Mouse (Mus musculus) heart, embryonic 10.5 days (tissue): ENCODE measurements around the gene Cd63. TPM values are rescaled to one million over a fixed set of nuclear protein-coding genes. Genes with fewer than 3 reads are reported as not detected.
A peak's percentile ranks its signal among the peaks of the same experiment; 100 is the strongest.

Experiments used
- DNase-seq: peaks from one replicate; pipeline ENCODE4 v3.0.0-alpha.2; 2017; ENCODE audit warnings: low spot score
- H3K27ac ChIP-seq: fragments of 300-500 bp; sonication (generic); 2 replicates; pipeline ENCODE4 v1.5.1; 2016; ENCODE audit warnings: mild to moderate bottlenecking
- H3K27me3 ChIP-seq: fragments of 300-500 bp; sonication (generic); 2 replicates; pipeline ENCODE4 v1.6.1; 2016; ENCODE audit warnings: mild to moderate bottlenecking; ENCODE audit not compliant: poor library complexity, insufficient read depth, severe bottlenecking
- H3K36me3 ChIP-seq: fragments of 300-500 bp; sonication (generic); 2 replicates; pipeline ENCODE4 v1.6.1; 2016; ENCODE audit warnings: mild to moderate bottlenecking, moderate library complexity
- H3K4me1 ChIP-seq: fragments of 300-500 bp; sonication (generic); 2 replicates; pipeline ENCODE4 v1.6.1; 2016; ENCODE audit warnings: mild to moderate bottlenecking
- H3K4me3 ChIP-seq: fragments of 300-500 bp; sonication (generic); 2 replicates; pipeline ENCODE4 v1.5.1; 2016; ENCODE audit warnings: mild to moderate bottlenecking, moderate library complexity
- H3K9me3 ChIP-seq: fragments of 300-500 bp; sonication (generic); 2 replicates; pipeline ENCODE4 v1.6.1; 2016; ENCODE audit warnings: mild to moderate bottlenecking, moderate library complexity
- WGBS: fragments of 180-500 bp; shearing (Covaris S2); methylation state at CpG from one replicate; pipeline ENCODE4 v1.1.7; 2016; 5-methylcytosine and 5-hydroxymethylcytosine counted together
- polyA plus RNA-seq: library from polyadenylated mRNA; unstranded; fragments of >200 nt; fragmentation: Nextera tagmentation; extraction: Ambion mirVana; gene quantifications from 2 replicates; pipeline ENCODE4 v1.2.1, GENCODE M21; 2016

Cd63 gene
- polyA plus RNA-seq, 1 experiment from 2014 or later, result 322 TPM

DNA sequence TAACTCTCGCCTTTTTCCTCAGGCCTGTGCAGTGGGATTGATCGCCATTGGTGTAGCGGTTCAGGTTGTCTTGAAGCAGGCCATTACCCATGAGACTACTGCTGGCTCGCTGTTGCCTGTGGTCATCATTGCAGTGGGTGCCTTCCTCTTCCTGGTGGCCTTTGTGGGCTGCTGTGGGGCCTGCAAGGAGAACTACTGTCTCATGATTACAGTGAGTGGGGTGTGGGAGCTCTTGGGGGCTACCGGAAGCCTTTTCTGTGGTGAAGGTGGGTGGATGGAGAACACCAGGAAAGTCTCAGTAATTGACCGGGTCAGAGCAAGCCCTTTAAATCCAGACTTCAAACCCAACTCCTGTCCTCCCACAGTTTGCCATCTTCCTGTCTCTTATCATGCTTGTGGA is 10.6 kb downstream of the Cd63 start:
- Histone ChIP-seq H3K9me3 (no peaks in the 10 kb centered on the region), H3K27me3 (0 out of 2 replicates have a peak, but pooled peaks cover 5% of the 10 kb centered on the region), H3K4me1 (peaks cover 30% of the 10 kb centered on the region), H3K27ac (0 out of 2 replicates have a peak overlapping the region, but pooled peaks have one; percentile 3), H3K4me3 (peak overlapping the region; percentile 5; the same call in 1 of the 2 replicates), H3K36me3 (peaks cover 49% of the 10 kb centered on the region)
- WGBS, result 82% methylated on average over 6 of the region's 6 CpGs
- DNase-seq, result no peak

DNA sequence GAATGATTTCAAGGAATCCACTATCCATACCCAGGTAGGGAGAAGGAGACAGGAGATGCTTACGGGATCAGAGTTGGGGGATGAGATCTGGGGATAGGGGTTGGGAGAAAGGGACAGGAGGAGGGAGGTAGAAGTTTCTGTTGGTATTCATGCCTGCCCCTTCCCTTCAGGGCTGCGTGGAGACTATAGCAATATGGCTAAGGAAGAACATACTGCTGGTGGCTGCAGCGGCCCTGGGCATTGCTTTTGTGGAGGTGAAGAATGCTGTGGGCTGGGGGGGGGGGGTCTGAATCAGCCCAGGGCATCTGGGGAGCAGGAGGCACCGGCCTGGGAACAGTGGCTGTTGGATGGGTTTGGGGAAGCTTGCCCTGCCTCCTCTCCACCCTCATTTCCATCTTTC is 11.5 kb downstream of the Cd63 start:
- Histone ChIP-seq H3K4me3 (no peak overlapping the region), H3K36me3 (peaks cover 56% of the 10 kb centered on the region), H3K9me3 (no peaks in the 10 kb centered on the region), H3K27me3 (0 out of 2 replicates have a peak, but pooled peaks cover 5% of the 10 kb centered on the region), H3K27ac (no peak overlapping the region), H3K4me1 (peaks cover 30% of the 10 kb centered on the region)
- WGBS, result 86% methylated on average over 4 of the region's 4 CpGs
- DNase-seq, result no peak

DNA sequence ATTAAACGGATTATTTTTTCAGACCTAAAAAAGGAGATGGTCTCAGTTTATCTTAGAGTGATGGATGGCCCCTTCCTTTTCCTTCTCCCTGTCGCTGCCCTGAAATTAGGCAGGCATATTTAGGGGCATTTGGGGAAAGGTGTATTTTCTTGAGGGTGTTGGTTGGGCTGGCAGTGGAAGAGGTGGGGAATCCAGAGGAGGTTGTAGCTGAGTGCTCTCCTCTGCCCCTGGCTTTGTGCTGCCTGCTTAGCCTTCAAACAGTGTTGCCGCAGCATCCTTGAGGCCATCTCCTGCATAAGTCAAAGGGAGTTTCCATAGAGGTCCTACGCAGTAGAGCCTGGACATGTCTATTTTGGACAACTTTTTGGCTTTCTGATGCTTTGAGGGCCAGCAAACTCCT is 12.0 kb downstream of the Cd63 start:
- peaks cover 30% of the 10 kb centered on the region for H3K4me1 ChIP-seq
- no peak overlapping the region for H3K4me3 ChIP-seq
- 72% methylated on average over 4 of the region's 4 CpGs for WGBS
- H3K27me3 ChIP-seq, result 0 out of 2 replicates have a peak, but pooled peaks cover 5% of the 10 kb centered on the region
- no peak overlapping the region for H3K27ac ChIP-seq
- DNase-seq, result no peak
- peaks cover 61% of the 10 kb centered on the region for H3K36me3 ChIP-seq
- no peaks in the 10 kb centered on the region for H3K9me3 ChIP-seq

DNA sequence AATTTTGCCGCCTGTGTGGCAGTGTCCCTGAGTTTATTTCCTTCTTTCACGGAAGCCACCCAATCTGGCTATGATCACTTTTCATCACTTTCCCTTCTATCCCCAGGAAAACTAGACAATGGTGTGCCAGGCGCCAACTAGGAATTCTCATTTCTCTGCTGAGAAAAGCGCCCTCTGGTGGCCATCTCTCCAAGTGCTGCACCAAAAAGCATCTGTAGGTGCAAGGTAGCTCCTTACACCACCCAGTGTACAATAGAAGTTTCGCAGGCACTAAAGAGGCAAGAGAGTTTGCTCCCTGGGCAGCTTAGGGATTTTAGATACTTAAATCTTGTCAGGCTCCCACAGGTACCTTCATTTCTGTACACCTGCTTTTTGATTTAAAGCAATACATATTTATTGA is 12.4 kb downstream of the Cd63 start:
- peak; percentile 93 for DNase-seq
- WGBS, result 8% methylated on average over 5 of the region's 5 CpGs
- Histone ChIP-seq H3K27ac (no peak overlapping the region), H3K4me3 (0 out of 2 replicates have a peak overlapping the region, but pooled peaks have one; percentile 15), H3K4me1 (peaks cover 30% of the 10 kb centered on the region), H3K9me3 (no peaks in the 10 kb centered on the region), H3K27me3 (0 out of 2 replicates have a peak, but pooled peaks cover 3% of the 10 kb centered on the region), H3K36me3 (peaks cover 66% of the 10 kb centered on the region)

DNA sequence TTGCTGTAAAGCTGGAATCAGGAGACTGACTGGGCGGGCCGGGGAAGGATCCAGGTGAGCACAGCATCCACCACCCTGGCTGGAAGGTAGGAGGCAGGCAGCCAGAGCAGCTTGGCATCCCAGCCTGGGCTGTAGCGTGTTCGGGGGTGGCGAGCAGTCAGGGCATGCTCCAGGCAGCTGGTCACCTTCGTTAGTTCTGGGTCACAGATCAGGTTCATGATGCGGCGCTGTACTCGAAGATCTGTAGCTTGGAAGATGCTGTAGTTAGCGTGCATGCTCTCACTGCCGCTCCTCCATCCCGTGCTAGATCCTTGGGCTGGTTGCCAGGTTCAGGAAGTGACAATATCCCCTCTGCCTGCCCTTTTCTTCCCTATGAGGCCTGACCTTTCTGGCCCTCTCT is 12.9 kb downstream of the Cd63 start:
- no peaks in the 10 kb centered on the region for H3K27me3 ChIP-seq
- peaks cover 67% of the 10 kb centered on the region for H3K36me3 ChIP-seq
- H3K4me3 ChIP-seq, result no peak overlapping the region
- H3K9me3 ChIP-seq, result no peaks in the 10 kb centered on the region
- 86% methylated on average over 12 of the region's 12 CpGs for WGBS
- peaks cover 30% of the 10 kb centered on the region for H3K4me1 ChIP-seq
- H3K27ac ChIP-seq, result no peak overlapping the region
- no peak for DNase-seq

DNA sequence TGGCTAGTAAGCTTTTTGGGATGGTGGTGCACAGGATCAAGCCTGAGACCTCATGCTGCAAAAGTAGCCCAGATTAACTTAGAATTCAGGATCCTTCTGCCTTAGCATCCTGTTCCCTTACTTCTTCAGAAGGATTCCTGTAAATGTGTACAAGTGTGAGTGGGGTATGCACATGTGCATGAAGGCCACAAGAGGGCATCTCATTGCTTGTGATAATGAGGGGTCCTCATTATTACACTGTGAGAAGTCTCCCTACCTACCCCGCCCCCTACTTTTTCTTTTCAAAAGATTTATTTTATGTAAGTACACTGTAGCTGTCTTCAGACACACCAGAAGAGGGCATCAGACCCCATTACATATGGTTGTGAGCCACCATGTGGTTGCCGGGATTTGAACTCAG is 14.8 kb downstream of the Cd63 start:
- no peak overlapping the region for H3K27ac ChIP-seq
- no peak overlapping the region for H3K4me3 ChIP-seq
- no peaks in the 10 kb centered on the region for H3K9me3 ChIP-seq
- DNase-seq, result no peak
- H3K4me1 ChIP-seq, result peaks cover 34% of the 10 kb centered on the region
- H3K36me3 ChIP-seq, result peaks cover 67% of the 10 kb centered on the region
- H3K27me3 ChIP-seq, result no peaks in the 10 kb centered on the region
- WGBS, result 92% methylated on average over 2 of the region's 2 CpGs

DNA sequence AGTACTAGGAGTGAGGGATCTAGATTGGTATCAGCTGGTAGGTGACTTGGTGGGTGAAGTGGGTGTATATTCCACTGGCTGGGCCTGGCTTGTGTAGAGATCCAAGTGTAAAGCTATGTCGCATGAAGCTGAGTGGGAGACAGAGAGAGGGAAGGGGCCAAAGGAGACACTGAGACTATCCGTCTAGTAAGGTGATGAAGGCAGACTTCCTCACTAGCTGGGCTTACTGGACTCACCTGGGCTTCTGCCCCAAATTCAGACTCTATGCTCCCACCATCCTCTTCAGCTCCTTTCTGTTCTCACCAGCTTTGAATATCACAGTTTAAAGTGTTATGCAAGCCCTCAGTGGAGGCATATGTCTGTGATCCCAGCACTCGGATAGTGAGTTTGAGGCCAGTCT is 15.9 kb downstream of the Cd63 start:
- Histone ChIP-seq H3K27me3 (no peaks in the 10 kb centered on the region), H3K4me3 (no peak overlapping the region), H3K36me3 (peaks cover 60% of the 10 kb centered on the region), H3K27ac (no peak overlapping the region), H3K9me3 (no peaks in the 10 kb centered on the region), H3K4me1 (peaks cover 33% of the 10 kb centered on the region)
- no peak for DNase-seq
- WGBS, result 85% methylated on average over 3 of the region's 3 CpGs

DNA sequence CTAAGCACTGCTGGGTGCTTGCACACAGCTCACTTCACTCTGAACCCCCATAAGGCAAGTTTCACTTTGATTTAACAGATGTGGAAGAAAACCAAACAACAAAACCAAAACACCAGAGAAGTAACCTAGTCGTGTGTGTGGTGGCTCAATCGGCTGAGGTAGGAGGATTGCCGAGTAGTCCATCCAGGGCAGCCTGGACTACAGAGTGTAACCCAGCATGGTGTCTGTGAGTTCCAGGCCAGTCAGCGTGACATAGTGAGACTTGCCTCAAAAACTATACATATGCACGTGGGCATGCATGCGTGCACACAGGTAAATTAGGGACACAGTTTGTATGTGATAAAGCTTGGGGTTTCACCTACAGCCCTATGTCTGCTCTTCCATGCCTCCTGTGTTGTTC is 16.6 kb downstream of the Cd63 start:
- peaks cover 53% of the 10 kb centered on the region for H3K36me3 ChIP-seq
- WGBS, result 89% methylated on average over 6 of the region's 6 CpGs
- H3K27ac ChIP-seq, result no peak overlapping the region
- no peaks in the 10 kb centered on the region for H3K27me3 ChIP-seq
- DNase-seq, result no peak
- H3K4me1 ChIP-seq, result peaks cover 37% of the 10 kb centered on the region
- H3K9me3 ChIP-seq, result no peaks in the 10 kb centered on the region
- H3K4me3 ChIP-seq, result no peak overlapping the region

DNA sequence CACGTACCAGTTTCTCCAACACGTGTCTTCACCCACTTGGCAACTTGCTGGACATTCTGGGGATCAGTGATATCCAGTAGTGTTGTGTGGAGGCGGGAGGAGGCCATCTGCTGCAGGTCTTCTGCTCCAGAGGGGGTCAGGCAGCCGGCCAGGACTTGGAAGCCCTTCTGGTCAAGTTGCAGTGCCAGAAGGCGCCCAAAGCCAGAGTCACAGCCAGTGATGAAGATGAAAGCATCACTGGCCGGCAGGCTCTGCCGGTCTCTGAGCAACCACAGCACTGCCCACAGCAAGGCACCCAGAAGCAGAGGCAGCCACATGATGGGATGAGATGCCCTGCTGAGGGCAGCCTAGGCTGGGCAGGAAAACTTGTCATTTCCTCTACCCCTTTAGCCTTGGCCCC is 17.5 kb downstream of the Cd63 start:
- Histone ChIP-seq H3K4me1 (peaks cover 36% of the 10 kb centered on the region), H3K27ac (no peak overlapping the region), H3K9me3 (no peaks in the 10 kb centered on the region), H3K27me3 (no peaks in the 10 kb centered on the region), H3K36me3 (peaks cover 44% of the 10 kb centered on the region), H3K4me3 (no peak overlapping the region)
- WGBS, result 79% methylated on average over 7 of the region's 7 CpGs
- no peak for DNase-seq

DNA sequence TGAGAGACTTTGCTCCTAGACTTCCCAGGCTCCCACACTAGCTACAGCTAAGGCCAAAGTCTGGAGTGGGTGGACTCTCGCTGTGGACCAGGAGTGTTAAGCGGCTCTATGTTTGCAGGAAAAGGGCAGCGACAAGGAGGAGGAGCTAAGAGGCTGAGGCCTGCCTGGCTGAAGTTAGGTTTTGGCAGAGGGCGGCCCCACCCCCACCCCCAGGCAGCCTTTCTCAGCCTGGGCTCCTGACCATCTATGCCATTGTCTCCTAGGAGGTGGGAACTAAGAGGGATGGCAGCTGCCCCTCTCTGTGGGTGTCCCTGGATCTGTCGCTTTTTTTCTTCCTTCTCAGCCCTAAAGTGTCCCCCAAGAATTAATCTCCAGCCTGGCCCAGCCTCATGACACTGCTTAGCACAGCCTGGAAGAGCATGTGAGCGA is 18.4 kb downstream of the Cd63 start:
- Histone ChIP-seq H3K4me1 (peaks cover 42% of the 10 kb centered on the region), H3K9me3 (no peaks in the 10 kb centered on the region), H3K4me3 (no peak overlapping the region), H3K27me3 (no peaks in the 10 kb centered on the region), H3K36me3 (peaks cover 35% of the 10 kb centered on the region), H3K27ac (no peak overlapping the region)
- DNase-seq, result no peak
- WGBS, result 29% methylated on average over 6 of the region's 6 CpGs

DNA sequence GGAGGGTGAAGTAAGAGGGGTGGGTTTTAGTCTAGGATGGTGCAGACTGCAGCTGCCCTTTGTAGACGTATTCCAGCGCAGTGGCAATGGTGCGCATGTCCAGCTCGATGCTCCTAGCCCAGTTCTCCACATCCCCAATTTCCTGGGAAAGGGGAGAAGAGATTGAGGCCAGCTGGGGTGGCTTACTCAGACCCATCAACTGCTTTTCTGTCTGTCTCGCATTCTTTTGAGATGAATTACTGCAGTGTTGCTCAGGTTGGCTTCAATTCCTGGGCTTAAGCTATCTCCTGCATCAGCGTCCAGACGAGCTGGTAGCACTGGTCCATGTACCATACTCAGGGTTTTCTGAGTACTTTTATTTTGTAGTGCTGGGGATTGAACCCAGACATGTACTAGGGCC is 19.2 kb downstream of the Cd63 start:
- no peak overlapping the region for H3K27ac ChIP-seq
- 80% methylated on average over 7 of the region's 7 CpGs for WGBS
- peaks cover 42% of the 10 kb centered on the region for H3K4me1 ChIP-seq
- no peaks in the 10 kb centered on the region for H3K9me3 ChIP-seq
- H3K4me3 ChIP-seq, result no peak overlapping the region
- no peaks in the 10 kb centered on the region for H3K27me3 ChIP-seq
- peaks cover 28% of the 10 kb centered on the region for H3K36me3 ChIP-seq
- DNase-seq, result no peak

DNA sequence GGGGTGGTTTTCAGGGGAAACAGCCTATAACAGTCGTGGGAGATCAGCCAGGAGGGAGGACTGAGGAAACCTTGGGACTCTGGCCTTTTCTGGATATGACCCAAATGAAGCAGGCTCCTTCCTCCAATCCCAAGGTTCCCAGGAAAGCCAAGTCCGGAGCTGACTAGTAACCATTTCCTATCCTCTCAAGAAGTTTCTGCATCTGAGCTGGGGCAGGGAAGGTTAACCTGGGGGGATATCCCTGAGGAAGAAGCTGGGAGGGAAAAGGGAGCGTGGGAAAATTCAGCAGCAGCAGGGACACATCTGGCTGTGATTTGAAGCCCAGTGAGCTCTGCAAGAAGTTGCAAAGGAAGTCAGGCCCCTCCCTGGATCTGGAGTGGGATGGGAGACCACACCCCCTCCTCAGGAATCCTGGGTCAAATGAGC is 20.0 kb downstream of the Cd63 start:
- Histone ChIP-seq H3K4me3 (no peak overlapping the region), H3K27ac (no peak overlapping the region)
- WGBS, result 65% methylated on average over 3 of the region's 3 CpGs

DNA sequence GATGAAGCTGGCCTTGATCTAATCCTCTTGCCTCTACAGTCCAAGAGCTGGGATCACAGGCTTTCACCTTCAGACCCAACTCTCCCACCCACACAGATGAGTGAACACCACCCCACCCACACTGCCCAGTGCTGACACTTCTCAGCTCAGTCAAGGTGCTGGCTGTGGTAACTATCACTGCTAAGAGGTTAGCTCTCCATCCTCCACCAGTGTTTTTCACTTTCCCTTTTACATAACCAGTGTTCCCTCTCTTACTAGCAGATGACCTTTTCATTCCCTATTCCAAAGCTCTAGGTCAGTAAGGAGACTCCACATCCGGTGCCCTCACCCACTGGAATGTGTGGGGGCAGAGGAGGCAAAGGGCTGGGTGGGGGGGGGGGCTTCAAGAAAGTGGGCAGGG is 20.5 kb downstream of the Cd63 start:
- DNase-seq, result no peak
- Histone ChIP-seq H3K27ac (no peak overlapping the region), H3K4me1 (peaks cover 42% of the 10 kb centered on the region), H3K9me3 (no peaks in the 10 kb centered on the region), H3K27me3 (no peaks in the 10 kb centered on the region), H3K36me3 (peaks cover 21% of the 10 kb centered on the region), H3K4me3 (no peak overlapping the region)
- 68% methylated on average over 1 of the region's 1 CpGs for WGBS

More for the DNA sequence above, 20.0 kb downstream of the Cd63 start:
- Histone ChIP-seq H3K9me3 (no peaks in the 10 kb centered on the region), H3K27me3 (no peaks in the 10 kb centered on the region), H3K36me3 (peaks cover 24% of the 10 kb centered on the region), H3K4me1 (peaks cover 42% of the 10 kb centered on the region)
- DNase-seq, result no peak
